Mouse (Mus musculus): Measurements from ENCODE around the gene Xpo6. TPM values are rescaled to one million over a fixed set of nuclear protein-coding genes. Genes with fewer than 3 reads are reported as not detected.

Xpo6 gene
- 16.2 and 17.3 TPM in 2 replicates for polyA plus RNA-seq (2015; fragmentation: Nextera tagmentation; extraction: Ambion mirVana)

DNA sequence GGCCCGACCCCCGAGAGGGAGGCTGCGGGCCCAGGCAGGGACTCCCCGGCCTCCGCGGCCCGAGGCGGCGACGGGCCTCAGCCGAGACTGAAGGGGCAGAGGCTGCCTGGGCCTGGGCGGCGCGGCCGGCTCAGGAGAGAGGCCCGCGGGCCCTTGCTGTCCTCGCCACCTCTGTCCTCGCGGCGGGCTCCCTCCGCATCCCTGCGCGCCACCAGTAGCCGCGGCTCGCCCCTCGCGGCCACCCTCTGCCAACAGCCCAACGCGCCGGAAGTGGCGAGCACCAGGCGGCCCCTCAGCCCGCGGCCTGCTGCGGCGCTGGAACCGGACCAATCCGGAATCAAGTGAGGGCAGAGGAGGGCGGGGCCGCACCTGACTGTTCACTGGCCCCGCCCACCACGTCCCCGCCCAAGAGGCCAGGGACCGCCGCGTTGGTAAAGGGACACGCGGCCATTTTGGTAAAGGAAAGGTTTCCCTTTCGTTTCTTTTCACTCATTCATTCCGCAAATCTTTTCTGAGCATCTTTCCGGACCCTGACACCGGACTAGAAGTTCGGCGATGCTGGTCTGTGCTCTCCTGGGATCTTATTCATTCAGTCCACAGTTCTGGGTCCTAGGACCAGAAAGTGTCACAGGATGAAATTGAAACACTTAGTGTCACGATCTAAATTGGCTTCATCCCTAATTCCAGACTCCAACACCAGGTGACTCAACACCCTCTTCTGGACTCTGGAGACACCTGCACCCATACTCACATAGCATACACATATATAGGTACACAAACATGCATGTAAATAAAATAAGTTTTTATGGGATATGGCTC is at the start of gene Xpo6:
TSS of gene Xpo6 (minus strand) at position 324 of the 819 bp plus-strand sequence.

GRCm38 (mm10) chr7:126082286-126082741 is 118.0 kb downstream of the Xpo6 start, which contains the start of gene Gsg1l:
TSS of gene Gsg1l (minus strand) at chr7:126082411.

Other genes starting within 250 kb of the Xpo6 start
- gene Gsg1l, start 118.1 kb downstream of the Xpo6 start, polyA plus RNA-seq (2015; fragmentation: Nextera tagmentation; extraction: Ambion mirVana) = 0.11 and 0.21 TPM in 2 replicates
- 14.2 and 17.3 TPM in 2 replicates for gene Sbk1, start 72.1 kb upstream of the Xpo6 start, polyA plus RNA-seq (2015; fragmentation: Nextera tagmentation; extraction: Ambion mirVana)
- gene Lat, start 169.1 kb upstream of the Xpo6 start, polyA plus RNA-seq (2015; fragmentation: Nextera tagmentation; extraction: Ambion mirVana) = 1.6 and 1.7 TPM in 2 replicates
- gene Spns1, start 176.9 kb upstream of the Xpo6 start, polyA plus RNA-seq (2015; fragmentation: Nextera tagmentation; extraction: Ambion mirVana) = 27.8 and 28.4 TPM in 2 replicates
- 0.65 and 0.72 TPM in 2 replicates for gene Nfatc2ip, start 196.2 kb upstream of the Xpo6 start, polyA plus RNA-seq (2015; fragmentation: Nextera tagmentation; extraction: Ambion mirVana)
- 0.17 and 0.21 TPM in 2 replicates for gene Cd19, start 214.4 kb upstream of the Xpo6 start, polyA plus RNA-seq (2015; fragmentation: Nextera tagmentation; extraction: Ambion mirVana)
- 59.8 and 76.2 TPM in 2 replicates for gene Rabep2, start 228.3 kb upstream of the Xpo6 start, polyA plus RNA-seq (2015; fragmentation: Nextera tagmentation; extraction: Ambion mirVana)

Data from skeletal muscle tissue, postnatal 0 days (tissue).